Mouse (Mus musculus): ENCODE measurements around the gene Nucb1.

GRCm38 (mm10) chr7:45553990-45554389 is 43.8 kb upstream of the Nucb1 start:
- TF ChIP-seq CTCF (IDR thresholded peaks at IDR 0.05; ENCODE audit: borderline replicate concordance, extremely low read depth, insufficient read depth, insufficient read length) (no peak), POLR2A (IDR thresholded peaks at IDR 0.05; ENCODE audit: borderline replicate concordance, extremely low read depth, insufficient read depth, insufficient read length, poor library complexity, severe bottlenecking) (no peak)

Measured in brain, embryonic 14.5 days (tissue).